Mouse (Mus musculus) embryonic facial prominence, embryonic 11.5 days (tissue): Measurements from ENCODE around the gene Cyyr1. TPM values are rescaled to one million over a fixed set of nuclear protein-coding genes. Genes with fewer than 3 reads are reported as not detected.
A peak's percentile ranks its signal among the peaks of the same experiment; 100 is the strongest.
"Not testable (repeated sequence)": the region's sequence is repeated elsewhere in the genome, so short reads cannot be mapped to it uniquely, and the experiment has no call there.

Source experiments
- ATAC-seq: fragments of 200-750 bp; cut with Nextera tagmentation; replicated peaks from 2 replicates; pipeline ENCODE4 v1.8.0; 2017; ENCODE audit warnings: low read depth; ENCODE audit not compliant: insufficient number of reproducible peaks, low FRiP score, low TSS enrichment
- DNase-seq: peaks from one replicate; pipeline ENCODE4 v3.0.0-alpha.2; 2015; ENCODE audit warnings: low spot score
- H3K27ac ChIP-seq: fragments of 300-500 bp; sonication (generic); replicated peaks from 2 replicates; pipeline ENCODE4 v1.5.1; 2014; ENCODE audit warnings: mild to moderate bottlenecking, low read depth, low read length, control low read depth
- H3K27me3 ChIP-seq: fragments of 300-500 bp; sonication (generic); 2 replicates; pipeline ENCODE4 v1.6.1; 2014; ENCODE audit warnings: mild to moderate bottlenecking, low read length, moderate library complexity, mixed read lengths; ENCODE audit not compliant: control insufficient read depth, insufficient read depth
- H3K36me3 ChIP-seq: fragments of 300-500 bp; sonication (generic); replicated peaks from 2 replicates; pipeline ENCODE4 v1.6.1; 2014; ENCODE audit warnings: low read depth, mild to moderate bottlenecking, low read length, moderate library complexity, mixed read lengths; ENCODE audit not compliant: control insufficient read depth, insufficient read depth
- H3K4me1 ChIP-seq: fragments of 300-500 bp; sonication (generic); 2 replicates; pipeline ENCODE4 v1.6.1; 2014; ENCODE audit warnings: low read length, mixed read lengths; ENCODE audit not compliant: control insufficient read depth, insufficient read depth
- H3K4me2 ChIP-seq: fragments of 300-500 bp; sonication (generic); 2 replicates; pipeline ENCODE4 v1.6.1; 2014; ENCODE audit warnings: low read depth, mild to moderate bottlenecking, control low read depth, low read length, moderate library complexity
- H3K4me3 ChIP-seq: fragments of 300-500 bp; sonication (generic); 2 replicates; pipeline ENCODE4 v1.5.1; 2014; ENCODE audit warnings: low read depth, low read length, control low read depth
- H3K9ac ChIP-seq: fragments of 300-500 bp; sonication (generic); replicated peaks from 2 replicates; pipeline ENCODE4 v1.6.1; 2014; ENCODE audit warnings: mild to moderate bottlenecking, control low read depth, low read length
- H3K9me3 ChIP-seq: fragments of 300-500 bp; sonication (generic); replicated peaks from 2 replicates; pipeline ENCODE4 v1.6.1; 2016; ENCODE audit warnings: mild to moderate bottlenecking, low read length, inconsistent platforms, mixed read lengths; ENCODE audit not compliant: control insufficient read depth
- WGBS: fragments of 180-500 bp; shearing (Covaris S2); extraction: QIAGEN DNeasy Blood & Tissue Kit; methylation state at CpG from one replicate; pipeline ENCODE4 v1.1.7; 2014; 5-methylcytosine and 5-hydroxymethylcytosine counted together
- polyA plus RNA-seq: library from polyadenylated mRNA; unstranded; fragments of >200 nt; fragmentation: Nextera tagmentation; extraction: Ambion mirVana; gene quantifications from 2 replicates; pipeline ENCODE4 v1.2.1, GENCODE M21; 2014

The Cyyr1 gene
- polyA plus RNA-seq, result 2.5 and 2.9 TPM in 2 replicates

DNA sequence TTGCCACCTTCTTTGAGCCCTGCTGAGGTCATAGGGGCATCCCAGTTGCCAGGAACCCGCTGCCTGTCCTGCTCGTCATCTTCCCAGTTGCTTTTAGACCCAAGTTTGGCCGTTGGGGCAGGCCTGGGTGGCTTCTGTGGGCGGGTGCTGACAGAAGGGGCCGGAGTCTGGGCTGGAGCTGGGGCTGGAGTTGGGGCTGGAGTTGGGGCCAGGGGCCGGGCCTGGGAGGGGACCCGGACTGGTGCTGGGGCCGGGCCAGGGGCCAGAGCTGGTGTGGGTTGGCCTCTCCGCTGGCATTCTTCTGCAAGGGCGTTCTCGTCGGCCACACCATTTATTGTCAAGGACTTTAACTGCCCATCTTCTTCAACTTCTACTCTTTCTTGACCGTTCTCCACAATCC lies at the start of gene Cyyr1:
Gene Cyyr1, minus strand, starts transcription at position 101 of the 400 bp plus-strand sequence.
- H3K27me3 ChIP-seq, H3K4me1 ChIP-seq, DNase-seq, H3K4me3 ChIP-seq, ATAC-seq, H3K9me3 ChIP-seq, H3K4me2 ChIP-seq, H3K27ac ChIP-seq, H3K9ac ChIP-seq, H3K36me3 ChIP-seq: not testable (repeated sequence)
- 79% methylated on average over 10 of the region's 13 CpGs for WGBS

- Histone ChIP-seq H3K27me3 (no peaks in the 10 kb centered on the region), H3K36me3 (no peaks in the 10 kb centered on the region), H3K9ac (no peak overlapping the region), H3K4me1 (no peaks in the 10 kb centered on the region), H3K9me3 (no peaks in the 10 kb centered on the region), H3K4me3 (no peak overlapping the region), H3K4me2 (no peak overlapping the region), H3K27ac (no peak overlapping the region)
- WGBS, result 79% methylated on average over 7 of the region's 7 CpGs
- DNase-seq (no peak), ATAC-seq (no peak)
These were observed 35.6 kb upstream of the Cyyr1 start for GRCm38 (mm10) chr16:85588844-85589243.

- Histone ChIP-seq H3K27ac (no peak overlapping the region), H3K27me3 (no peaks in the 10 kb centered on the region), H3K4me1 (no peaks in the 10 kb centered on the region), H3K4me2 (no peak overlapping the region), H3K4me3 (no peak overlapping the region), H3K36me3 (no peaks in the 10 kb centered on the region), H3K9ac (no peak overlapping the region), H3K9me3 (no peaks in the 10 kb centered on the region)
- DNase-seq (no peak), ATAC-seq (no peak)
- 82% methylated on average over 4 of the region's 4 CpGs for WGBS
These were observed 34.5 kb upstream of the Cyyr1 start for GRCm38 (mm10) chr16:85587573-85588226.

- no peaks in the 10 kb centered on the region for H3K36me3 ChIP-seq
- WGBS, result 82% methylated on average over 5 of the region's 5 CpGs
- ATAC-seq (no peak), DNase-seq (no peak)
- no peaks in the 10 kb centered on the region for H3K9me3 ChIP-seq
- no peaks in the 10 kb centered on the region for H3K4me1 ChIP-seq
- H3K27me3 ChIP-seq, result no peaks in the 10 kb centered on the region
- no peak overlapping the region for H3K27ac ChIP-seq
- no peak overlapping the region for H3K4me2 ChIP-seq
- H3K9ac ChIP-seq, result no peak overlapping the region
- no peak overlapping the region for H3K4me3 ChIP-seq
These were observed 13.3 kb upstream of the Cyyr1 start for GRCm38 (mm10) chr16:85566474-85566873.

DNA sequence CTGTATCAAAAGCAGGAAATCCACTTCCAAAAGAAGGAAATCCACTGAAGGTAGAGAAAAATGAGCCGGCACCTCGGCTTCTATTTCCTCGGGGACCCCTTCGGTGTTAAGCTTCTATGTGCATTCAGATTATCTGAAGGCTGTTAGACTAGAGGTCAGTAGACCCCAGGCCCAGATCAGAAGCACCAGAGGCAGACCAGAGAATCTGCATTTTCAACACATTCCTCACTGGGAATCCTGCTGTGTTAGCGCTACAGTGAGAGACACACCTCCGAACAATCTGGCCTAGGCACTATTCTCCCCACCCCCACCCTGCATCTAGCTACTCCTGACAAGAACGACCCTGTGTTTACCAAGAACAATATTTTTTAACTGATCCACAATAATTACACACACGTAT lies 641 bp upstream of the Cyyr1 start:
- H3K9ac ChIP-seq, result no peak overlapping the region
- ATAC-seq (no peak), DNase-seq (no peak)
- H3K27ac ChIP-seq, result no peak overlapping the region
- no peak overlapping the region for H3K4me2 ChIP-seq
- 45% methylated on average over 8 of the region's 8 CpGs for WGBS
- no peaks in the 10 kb centered on the region for H3K36me3 ChIP-seq
- no peaks in the 10 kb centered on the region for H3K9me3 ChIP-seq
- no peaks in the 10 kb centered on the region for H3K27me3 ChIP-seq
- H3K4me1 ChIP-seq, result no peaks in the 10 kb centered on the region
- no peak overlapping the region for H3K4me3 ChIP-seq

DNA sequence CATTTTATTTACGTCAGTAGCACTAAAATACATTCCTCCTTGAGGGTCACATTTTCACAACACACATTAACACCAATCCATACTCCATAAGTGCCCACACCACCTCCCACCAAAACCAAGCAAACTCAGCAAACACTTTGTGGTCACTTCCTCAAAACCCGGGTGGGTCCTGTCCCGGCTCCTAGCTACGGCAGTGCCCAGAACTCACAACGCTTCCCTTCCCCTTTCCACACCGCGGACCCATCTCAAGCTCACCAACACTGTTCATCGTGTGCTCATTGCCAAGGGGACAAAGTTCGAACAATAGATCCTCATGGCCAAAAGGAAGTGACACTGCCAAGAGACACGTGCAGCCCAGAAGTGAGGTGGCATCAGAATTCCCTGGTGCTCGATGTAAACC lies 1.2 kb downstream of the Cyyr1 start:
- DNase-seq, H3K4me2 ChIP-seq, H3K9me3 ChIP-seq, H3K4me1 ChIP-seq, H3K27ac ChIP-seq, H3K4me3 ChIP-seq, H3K36me3 ChIP-seq, ATAC-seq, H3K27me3 ChIP-seq, H3K9ac ChIP-seq: not testable (repeated sequence)
- 89% methylated on average over 1 of the region's 11 CpGs for WGBS

- ATAC-seq (peak; percentile 64), DNase-seq (peak; percentile 35)
- Histone ChIP-seq H3K4me2 (peak overlapping the region; percentile 82), H3K27ac (no peak overlapping the region), H3K9ac (peak overlapping the region; percentile 63), H3K27me3 (no peaks in the 10 kb centered on the region), H3K9me3 (no peaks in the 10 kb centered on the region), H3K4me3 (peak overlapping the region; percentile 42), H3K4me1 (no peaks in the 10 kb centered on the region), H3K36me3 (no peaks in the 10 kb centered on the region)
- WGBS, result under 1% methylated on average over 25 of the region's 25 CpGs
These were observed 3.1 kb downstream of the Cyyr1 start for GRCm38 (mm10) chr16:85549971-85550567.

- H3K27ac ChIP-seq, result no peak overlapping the region
- H3K9me3 ChIP-seq, result no peaks in the 10 kb centered on the region
- H3K4me3 ChIP-seq, result no peak overlapping the region
- no peak overlapping the region for H3K4me2 ChIP-seq
- ATAC-seq (no peak), DNase-seq (no peak)
- 65% methylated on average over 6 of the region's 6 CpGs for WGBS
- no peak overlapping the region for H3K9ac ChIP-seq
- no peaks in the 10 kb centered on the region for H3K36me3 ChIP-seq
- no peaks in the 10 kb centered on the region for H3K27me3 ChIP-seq
- no peaks in the 10 kb centered on the region for H3K4me1 ChIP-seq
These were observed 6.7 kb downstream of the Cyyr1 start for GRCm38 (mm10) chr16:85546519-85546918.
